22 mouse cellular contexts compared by ENCODE assay signal in the genomic region with DNA sequence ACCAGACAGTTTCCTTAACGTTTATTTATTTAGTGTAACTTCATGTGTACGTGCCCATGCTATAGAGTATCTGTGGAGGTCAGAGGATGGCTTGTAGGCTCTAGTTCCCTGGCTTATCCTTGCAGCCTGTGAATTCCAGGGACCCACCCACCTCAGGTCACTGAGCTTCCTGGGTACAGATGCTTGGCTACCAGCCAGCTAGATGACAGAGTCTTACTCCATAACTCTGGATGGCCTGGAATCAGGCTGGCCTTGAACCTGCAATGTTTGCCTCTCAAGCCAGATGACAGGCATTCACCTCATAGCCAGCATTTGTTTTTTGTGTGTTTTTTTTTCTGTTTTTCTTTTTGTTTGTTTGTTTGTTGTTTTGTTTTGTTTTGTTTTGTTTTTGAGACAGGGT. TPM values are rescaled to one million over a fixed set of nuclear protein-coding genes. Genes with fewer than 3 reads are reported as not detected.
"Had no signal": no experiment of that assay in that cellular context is flagged by ENCODE, and none has a peak within 500 bp of the region (broad histone marks: within the 10 kb centered on the region; RNA-seq: fewer than 3 reads in every experiment).

No protein-coding gene starts in this region.

- H3K27me3 ChIP-seq: midbrain, embryonic 15.5 days; neural tube, embryonic 12.5 days had no signal

- H3K27ac ChIP-seq: lung, embryonic 15.5 days; macrophage; midbrain, embryonic 13.5 days; midbrain, embryonic 15.5 days; neural tube, embryonic 12.5 days had no signal

- H3K4me2 ChIP-seq: lung, embryonic 15.5 days; midbrain, embryonic 11.5 days; midbrain, embryonic 13.5 days; midbrain, embryonic 15.5 days; neural tube, embryonic 12.5 days had no signal

- H3K9ac ChIP-seq: lung, embryonic 15.5 days; midbrain, embryonic 13.5 days; midbrain, embryonic 15.5 days; neural tube, embryonic 12.5 days had no signal

- H3K36me3 ChIP-seq: lung, embryonic 15.5 days; midbrain, embryonic 13.5 days; midbrain, embryonic 15.5 days; neural tube, embryonic 12.5 days had no signal

- ATAC-seq: lung, postnatal 0 days; midbrain, embryonic 13.5 days; midbrain, embryonic 15.5 days had no signal

- H3K4me1 ChIP-seq: lung, embryonic 15.5 days; midbrain, embryonic 13.5 days; midbrain, embryonic 15.5 days; neural tube, embryonic 12.5 days had no signal

- DNase-seq: lung, adult 2 months; lung, postnatal 14 days; lung, postnatal 36 days; right cerebral cortex, postnatal 14 days; thymus, adult 2 months; thymus, postnatal 25 days; thymus, postnatal 4 days had no signal

- H3K4me3 ChIP-seq: lung, embryonic 15.5 days; megakaryocyte, embryonic 14.5 days; midbrain, embryonic 13.5 days; midbrain, embryonic 15.5 days; neural tube, embryonic 12.5 days had no signal

- H3K9me3 ChIP-seq: lung, embryonic 15.5 days; megakaryocyte, embryonic 14.5 days; midbrain, embryonic 13.5 days; midbrain, embryonic 15.5 days; neural tube, embryonic 12.5 days had no signal

RNA-seq across cellular contexts. Expression of gene Jsrp1, which starts 3.9 kb away (rescaled TPM):
- total RNA-seq: megakaryocyte progenitor cell, adult 5-6 weeks; midbrain, postnatal 0 days; monocyte, adult 5-6 weeks; neutrophil, adult 5-6 weeks had no signal
- polyA plus RNA-seq: macrophage; spleen, adult 2 months; thymus, adult 2 months had no signal

RNA-seq across cellular contexts. Expression of gene Amh, which starts 12.1 kb away (rescaled TPM):
- total RNA-seq: megakaryocyte progenitor cell, adult 5-6 weeks; monocyte, adult 5-6 weeks had no signal
- polyA plus RNA-seq: macrophage; midbrain, embryonic 11.5 days; midbrain, embryonic 13.5 days; midbrain, postnatal 0 days; neural tube, embryonic 12.5 days; stomach, embryonic 14.5 days; stomach, embryonic 16.5 days had no signal
